ENCODE assay signal across 17 mouse cellular contexts in genomic region chr6:146395616-146396015, GRCm38 (mm10).
"Had no signal": no experiment of that assay in that cellular context is flagged by ENCODE, and none has a peak within 500 bp of the region (broad histone marks: within the 10 kb centered on the region; RNA-seq: fewer than 3 reads in every experiment).

No protein-coding gene starts in this region.

- H3K4me3 ChIP-seq: midbrain, embryonic 10.5 days; midbrain, embryonic 12.5 days; myocyte; neural tube, embryonic 13.5 days; neural tube, embryonic 15.5 days; stomach, embryonic 15.5 days had no signal

- H3K9ac ChIP-seq: lung, embryonic 14.5 days; midbrain, embryonic 12.5 days; neural tube, embryonic 13.5 days; neural tube, embryonic 15.5 days; stomach, embryonic 15.5 days had no signal

- H3K4me2 ChIP-seq: lung, embryonic 14.5 days; midbrain, embryonic 12.5 days; neural tube, embryonic 13.5 days; neural tube, embryonic 15.5 days; stomach, embryonic 15.5 days had no signal

- H3K9me3 ChIP-seq: midbrain, embryonic 10.5 days; midbrain, embryonic 12.5 days; neural tube, embryonic 13.5 days; neural tube, embryonic 15.5 days; stomach, embryonic 15.5 days had no signal

- H3K27me3 ChIP-seq: midbrain, embryonic 12.5 days; neural tube, embryonic 13.5 days; neural tube, embryonic 15.5 days; stomach, embryonic 15.5 days had no signal

- DNase-seq: lung, adult 18-20 months; lung, embryonic 14.5 days; lung, postnatal 10 days; lung, postnatal 4 days; midbrain, embryonic 14.5 days; right cerebral cortex, postnatal 14 days; thymus, adult 2 months; thymus, postnatal 25 days; thymus, postnatal 4 days had no signal

- H3K36me3 ChIP-seq: midbrain, embryonic 10.5 days; midbrain, embryonic 12.5 days; neural tube, embryonic 13.5 days; neural tube, embryonic 15.5 days; stomach, embryonic 15.5 days had no signal

- ATAC-seq: midbrain, embryonic 16.5 days had no signal

- H3K4me1 ChIP-seq: midbrain, embryonic 10.5 days; midbrain, embryonic 12.5 days; neural tube, embryonic 13.5 days; neural tube, embryonic 15.5 days; stomach, embryonic 15.5 days had no signal

- H3K27ac ChIP-seq: midbrain, embryonic 10.5 days; midbrain, embryonic 12.5 days; neural tube, embryonic 13.5 days; neural tube, embryonic 15.5 days; stomach, embryonic 15.5 days; stomach, postnatal 0 days had no signal
